Mouse (Mus musculus) yolk sac, embryonic 10.5 days (tissue): ENCODE results near the gene Soat1.
A peak's percentile ranks its signal among the peaks of the same experiment; 100 is the strongest.
"Not testable (repeated sequence)": the region's sequence is repeated elsewhere in the genome, so short reads cannot be mapped to it uniquely, and the experiment has no call there.

Experiments
- DNase-seq: peaks from one replicate; pipeline ENCODE4 v3.0.0-alpha.2; 2017; ENCODE audit warnings: low spot score

Soat1 gene

GRCm38 (mm10) chr1:156473961-156474503, at the start of gene Soat1:
Soat1 (minus strand) TSS chr1:156474331.
- DNase-seq = peak; percentile 96

DNA sequence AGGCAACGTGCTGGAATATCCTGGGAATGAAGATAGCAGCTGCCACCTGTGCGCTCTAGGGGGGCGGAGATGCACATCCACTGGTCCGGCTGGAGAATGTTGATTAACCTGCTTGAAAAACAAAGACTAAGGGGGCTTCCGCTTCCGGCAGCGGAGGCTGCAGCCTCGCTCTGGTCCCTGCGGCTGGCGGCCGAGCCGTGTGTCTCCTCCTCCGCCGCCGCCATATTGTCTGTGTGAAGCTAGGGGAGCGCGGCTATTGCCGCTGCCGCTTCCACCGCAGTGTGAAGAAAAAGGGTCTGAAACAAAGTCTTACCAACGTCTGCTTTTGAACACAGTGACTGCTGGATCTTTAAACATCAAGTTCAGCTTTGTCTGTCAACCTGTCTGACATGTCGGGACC, 49.7 kb upstream of the Soat1 start, which contains the start of gene Gm10031:
Gene Gm10031 (plus strand): TSS at position 171 of the 400 bp plus-strand sequence.
- DNase-seq = not testable (repeated sequence)

- DNase-seq = peak; percentile 72
Measured at GRCm38 (mm10) chr1:156521796-156522517, 47.8 kb upstream of the Soat1 start.

DNA sequence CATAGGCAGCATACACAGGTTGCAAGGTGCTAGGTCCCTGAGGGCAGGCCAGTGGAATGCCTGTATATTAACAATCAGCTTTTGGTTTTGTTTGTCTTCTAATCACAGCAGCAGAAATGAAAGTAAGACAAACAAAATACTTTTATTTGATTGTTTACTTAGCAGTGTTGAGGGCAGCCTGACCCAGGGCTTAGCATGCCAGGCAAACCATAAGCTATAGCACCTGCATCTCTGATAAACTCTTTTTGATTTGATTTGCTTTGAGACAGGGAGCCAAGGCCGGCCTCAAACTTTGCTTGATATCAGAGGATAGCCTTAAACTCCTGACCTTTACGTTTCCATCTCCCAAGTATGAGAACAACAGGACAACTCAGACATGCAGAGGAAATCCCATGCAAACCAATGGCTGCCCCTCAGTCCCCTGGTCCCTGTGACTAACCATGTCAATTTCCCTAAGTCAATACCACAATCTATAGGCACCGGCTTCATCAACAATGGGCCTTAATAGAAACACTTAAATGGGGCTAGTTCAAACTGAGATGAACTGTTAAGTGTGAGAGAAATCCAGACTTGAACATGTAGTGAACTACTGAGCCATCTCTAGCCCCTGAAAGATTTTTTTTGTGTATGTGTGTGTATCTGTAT, 46.1 kb upstream of the Soat1 start:
- no peak for DNase-seq

GRCm38 (mm10) chr1:156507753-156508152, 33.6 kb upstream of the Soat1 start:
- DNase-seq = no peak

- DNase-seq = no peak
Measured at GRCm38 (mm10) chr1:156505901-156506300, 31.8 kb upstream of the Soat1 start.

GRCm38 (mm10) chr1:156504945-156505523, 30.9 kb upstream of the Soat1 start:
- DNase-seq = no peak

DNA sequence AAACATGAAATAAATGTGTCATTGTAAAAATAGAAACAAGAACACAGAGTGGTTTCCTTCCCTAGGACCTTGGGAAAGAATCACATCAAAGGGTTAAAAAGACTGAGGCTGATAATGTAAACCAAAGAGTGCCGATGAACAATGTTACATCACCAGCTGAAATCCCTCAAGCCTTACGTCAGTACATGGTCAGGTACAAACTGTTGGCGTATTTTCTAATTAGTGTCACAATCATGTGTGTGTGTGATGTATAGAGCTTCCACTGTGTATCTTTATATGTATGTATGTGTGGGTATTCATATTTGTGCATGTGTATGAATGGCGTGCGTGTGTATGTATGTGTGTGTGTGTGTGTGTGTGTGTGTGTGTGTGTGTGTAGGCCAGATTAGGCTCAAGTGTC, 22.8 kb upstream of the Soat1 start:
- DNase-seq = no peak

DNA sequence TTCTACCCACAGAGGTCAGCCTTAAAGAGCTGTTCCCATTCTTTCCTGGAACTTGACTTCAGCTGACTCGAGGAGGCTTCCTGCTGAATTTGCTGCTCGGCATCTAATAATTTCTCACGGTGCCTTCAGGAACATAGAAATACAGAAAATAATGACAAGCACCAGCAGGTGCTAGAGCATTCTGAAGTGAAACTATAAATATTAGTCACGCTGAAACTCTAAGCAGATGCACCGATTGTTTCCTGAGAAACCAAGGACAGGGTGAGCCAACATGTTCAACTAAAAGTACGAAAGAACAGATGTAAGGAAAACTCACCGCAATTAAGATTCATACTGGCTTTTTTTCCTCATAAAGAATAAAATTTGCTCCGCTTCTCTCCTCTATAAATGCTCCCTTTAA, 20.9 kb upstream of the Soat1 start:
- no peak for DNase-seq

DNA sequence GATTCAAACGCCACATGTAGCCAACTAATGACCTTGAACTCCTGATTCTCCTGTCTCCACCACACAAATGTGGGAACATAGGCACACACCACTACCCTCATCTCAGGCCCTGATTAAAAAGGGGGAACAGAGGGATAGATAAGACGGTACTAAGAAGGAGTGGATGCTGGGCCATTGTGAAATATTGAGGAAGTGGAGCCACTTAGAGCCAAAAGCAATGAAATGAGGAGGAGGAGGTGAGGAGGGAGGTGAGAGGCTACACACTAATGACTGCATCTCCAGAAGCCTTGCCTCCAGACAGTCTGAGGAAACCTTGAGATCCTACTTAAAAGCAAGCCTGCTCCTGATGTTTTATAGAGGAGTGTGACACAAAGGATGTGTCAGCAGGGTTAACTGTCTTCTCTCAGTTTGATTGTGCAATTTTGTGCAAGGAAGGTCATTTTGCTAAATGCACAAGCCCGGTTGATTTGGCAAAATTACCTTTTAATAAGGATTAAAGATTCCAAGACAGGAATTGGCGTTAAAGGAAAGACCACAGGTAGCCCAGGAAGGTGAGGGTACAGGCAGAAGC, 17.2 kb upstream of the Soat1 start:
- no peak for DNase-seq

DNA sequence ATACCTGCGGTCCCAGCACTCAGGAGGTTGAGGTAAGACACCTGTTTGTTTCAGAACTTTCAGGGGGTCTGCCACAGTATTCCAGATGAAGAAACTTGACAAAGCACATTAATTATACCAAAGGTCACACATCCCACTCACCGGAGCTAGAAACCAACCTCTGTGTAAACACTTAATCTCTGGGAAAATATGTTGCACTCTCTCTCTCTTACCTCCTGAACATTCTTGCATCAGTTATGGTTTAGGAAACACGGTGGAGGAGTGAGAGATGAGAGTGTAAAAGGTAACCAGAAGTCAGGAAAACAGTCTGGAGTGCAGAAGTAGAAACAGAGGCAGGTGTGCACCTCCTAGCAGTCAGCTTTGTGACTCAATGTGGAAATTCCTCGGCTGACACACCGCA, 13.9 kb upstream of the Soat1 start:
- no peak for DNase-seq

DNA sequence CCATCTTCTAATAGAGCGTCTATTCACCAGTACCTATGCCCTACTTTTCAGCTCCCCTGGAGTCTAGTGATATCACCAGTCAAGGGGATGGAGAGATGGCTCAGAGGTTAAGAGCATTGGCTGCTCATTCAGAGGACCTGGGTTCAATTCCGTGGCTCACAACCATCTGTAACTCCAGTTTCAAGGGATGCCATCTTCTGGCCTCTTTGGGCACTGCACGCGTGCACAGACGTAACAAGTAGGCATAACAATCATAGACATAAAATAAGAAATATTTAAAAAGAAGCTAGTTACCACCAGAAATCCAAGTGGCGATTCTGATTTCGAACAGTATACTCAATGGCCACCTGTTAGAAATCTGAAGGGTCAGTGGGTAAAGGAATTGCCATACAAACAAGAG, 13.4 kb upstream of the Soat1 start:
- DNase-seq = no peak

DNA sequence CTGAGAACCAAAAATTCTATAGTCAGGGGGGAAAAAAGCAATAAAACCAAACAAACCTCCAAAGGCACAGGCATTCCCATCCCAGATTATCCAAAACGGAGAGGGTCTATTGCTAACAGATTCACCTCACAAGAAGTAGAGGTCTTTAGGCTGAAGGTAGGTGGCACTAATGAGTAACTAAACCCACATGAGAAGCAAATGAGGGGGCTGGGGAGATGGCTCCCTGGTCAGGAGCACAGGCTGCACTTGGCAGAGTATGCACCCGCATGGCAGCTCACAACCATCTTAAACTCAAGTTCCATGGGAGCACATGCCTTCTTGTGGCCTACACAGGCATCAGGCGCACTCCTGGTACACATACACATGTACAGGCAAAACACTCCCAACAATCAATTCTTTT, 7.7 kb upstream of the Soat1 start:
- DNase-seq = no peak

DNA sequence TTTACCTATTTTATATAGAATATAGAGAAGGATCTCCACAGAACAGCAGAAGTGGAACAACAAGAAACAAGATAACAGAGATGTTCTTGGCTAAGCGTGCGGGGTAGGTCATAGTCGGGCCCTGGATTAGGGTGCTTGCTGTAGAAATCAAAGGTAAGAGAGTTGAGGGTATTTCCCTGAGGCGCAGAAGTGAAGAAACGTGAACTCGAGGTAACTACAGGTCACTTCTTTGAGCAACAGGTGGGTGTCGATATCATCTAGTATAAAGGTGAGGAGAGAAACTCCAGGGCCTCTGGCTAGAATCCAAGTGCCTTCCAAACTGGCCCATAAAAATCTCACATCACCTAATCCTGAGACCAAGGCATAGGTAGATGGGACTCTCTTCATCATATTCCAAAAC, 2.4 kb upstream of the Soat1 start:
- DNase-seq = no peak

DNA sequence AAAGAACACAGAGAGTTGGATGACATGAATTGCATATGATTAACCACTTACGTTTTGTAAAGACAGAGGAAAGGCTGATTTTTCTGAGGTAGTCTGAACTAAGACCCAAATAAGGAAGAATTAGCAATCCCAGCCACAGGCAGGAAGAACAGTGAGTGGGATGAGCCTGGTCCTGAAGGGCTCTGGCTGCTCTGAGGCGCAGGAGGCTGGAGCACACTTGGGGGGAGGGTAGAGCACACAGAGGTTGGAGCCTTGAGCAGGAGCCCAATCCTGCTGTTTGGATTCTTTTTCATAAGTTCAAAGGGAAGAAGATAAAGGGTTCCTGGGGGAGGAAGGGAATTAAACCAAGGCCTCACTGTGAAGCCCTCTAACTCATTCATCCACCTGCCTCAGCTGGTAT, 1.9 kb upstream of the Soat1 start:
- no peak for DNase-seq

DNA sequence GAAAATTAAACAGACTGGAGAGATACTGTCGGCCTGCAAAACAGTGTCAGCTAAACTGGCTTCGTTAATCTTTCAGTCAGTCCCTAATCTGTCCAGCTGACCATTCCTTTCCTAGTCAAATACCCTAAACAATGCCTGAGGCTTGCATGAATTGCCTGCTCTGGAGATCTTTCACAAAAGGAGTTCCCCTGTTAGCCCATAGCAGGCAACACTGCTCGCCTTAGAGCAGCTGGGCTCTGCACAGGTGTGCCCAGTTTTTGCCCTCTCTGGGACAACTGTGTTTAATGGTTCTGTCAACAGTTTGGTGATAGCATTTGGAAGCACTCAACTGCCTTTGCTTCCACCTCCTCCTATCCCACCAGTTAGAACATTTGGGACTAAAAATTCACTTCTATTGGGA, 723 bp upstream of the Soat1 start:
- DNase-seq = no peak

DNA sequence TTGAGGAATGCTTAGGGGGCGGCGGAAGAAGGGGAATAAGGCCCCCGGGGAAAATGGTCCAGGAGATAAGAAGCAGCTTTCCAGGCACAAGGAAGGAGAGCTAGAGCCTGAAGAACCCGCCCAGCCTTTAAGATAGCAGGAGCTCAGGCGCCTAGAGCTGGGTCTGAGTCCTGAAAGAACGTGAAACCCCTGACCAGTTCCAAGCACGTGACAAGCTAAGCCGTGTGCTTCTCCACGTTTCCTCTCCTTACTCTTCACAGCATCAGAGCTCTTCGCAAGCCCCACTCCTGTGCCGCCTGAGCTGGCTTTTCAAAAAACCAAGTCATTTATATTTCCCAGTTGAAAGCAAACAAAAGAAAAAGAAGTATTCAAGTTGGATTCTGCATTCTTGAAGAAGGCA, 1.1 kb downstream of the Soat1 start:
- DNase-seq = peak; percentile 80

DNA sequence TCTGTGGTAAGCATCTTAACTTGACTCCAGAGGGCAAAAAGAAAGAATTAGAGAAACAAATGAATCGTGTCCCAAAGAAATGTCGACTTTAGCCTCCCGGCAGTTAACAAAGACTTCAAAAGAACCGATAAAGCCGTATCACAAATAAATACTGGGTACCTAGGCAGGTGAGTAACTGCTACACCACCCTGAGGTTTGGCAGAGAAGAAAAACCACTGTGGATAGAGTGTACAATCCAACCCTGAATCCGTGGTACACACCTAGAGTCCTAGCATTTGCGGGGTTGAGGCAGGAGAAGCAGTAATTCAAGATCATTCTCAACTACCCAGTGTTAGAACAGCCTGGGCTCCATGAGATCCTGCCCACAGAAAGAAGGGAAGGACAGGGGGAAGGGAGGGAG, 2.2 kb downstream of the Soat1 start:
- DNase-seq = no peak

DNA sequence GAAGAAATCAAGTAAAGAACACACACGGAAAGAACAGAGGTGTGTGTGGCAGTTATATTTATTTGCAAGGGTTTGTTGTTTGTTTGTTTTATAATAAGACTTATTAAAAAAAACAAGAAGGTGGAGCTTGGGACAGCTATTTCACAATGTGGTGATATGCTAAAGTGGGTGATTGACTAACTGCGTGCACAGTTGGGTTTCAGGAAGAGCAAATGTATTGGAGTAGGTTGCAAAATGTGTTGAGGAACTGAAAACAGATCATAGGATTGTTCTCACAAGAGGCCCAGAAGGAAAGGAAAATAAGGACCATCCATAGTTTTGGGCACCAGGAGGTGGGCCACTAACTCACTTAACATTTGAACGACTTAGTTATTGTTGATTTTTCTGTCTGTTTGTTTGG, 3.1 kb downstream of the Soat1 start:
- no peak for DNase-seq

DNA sequence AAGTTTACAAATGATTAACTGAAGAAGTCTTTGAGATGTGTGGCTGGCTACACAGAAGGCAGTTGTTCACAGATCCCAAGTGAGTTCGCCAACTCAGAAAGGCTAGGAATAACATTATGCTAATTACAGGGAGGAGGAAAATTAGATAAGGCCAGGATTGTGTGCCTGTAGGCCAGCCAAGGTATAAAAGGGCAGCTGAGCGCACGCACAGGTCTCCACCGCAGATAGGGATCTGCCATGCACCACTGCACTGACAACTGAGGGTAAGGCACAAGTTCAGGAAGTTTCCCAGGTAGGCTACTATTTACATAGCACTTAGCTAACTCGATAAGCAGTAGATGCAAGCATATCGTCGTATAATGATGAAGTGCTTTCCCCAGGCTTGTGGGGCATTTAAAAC, 3.6 kb downstream of the Soat1 start:
- peak; percentile 77 for DNase-seq

GRCm38 (mm10) chr1:156468576-156468975, 5.6 kb downstream of the Soat1 start:
- no peak for DNase-seq

DNA sequence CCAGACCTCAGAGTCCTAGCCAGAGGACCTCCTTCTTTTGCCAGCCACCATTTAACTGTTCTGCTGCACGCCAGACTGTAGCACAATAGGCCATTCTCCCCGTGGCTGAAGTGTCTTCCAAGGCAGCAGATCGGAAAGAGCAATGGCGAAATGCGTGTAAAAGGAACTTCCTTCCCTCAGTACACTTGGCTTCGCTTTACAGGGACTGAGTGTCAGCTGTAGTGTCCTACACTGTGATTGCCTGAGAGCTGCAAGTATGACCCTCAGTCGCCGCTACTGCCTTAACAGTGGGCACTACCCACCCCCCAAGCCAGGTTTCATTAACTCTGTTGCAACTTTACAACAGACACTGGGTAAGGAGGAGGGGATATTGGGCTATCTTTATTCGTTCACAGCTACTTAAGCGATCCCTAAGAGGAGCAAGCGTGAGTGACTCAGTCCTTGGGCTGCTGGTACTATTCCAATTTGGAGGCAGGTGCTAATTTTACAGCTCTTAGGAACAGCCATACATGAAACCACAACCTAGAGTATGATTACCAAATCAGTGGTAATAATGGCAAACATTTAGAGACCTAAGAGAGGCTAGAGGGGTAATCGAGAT, 6.4 kb downstream of the Soat1 start:
- DNase-seq = no peak
